Mouse (Mus musculus) splenic B cell, adult 2 months (primary cell): Measurements from ENCODE around the gene Tcp11.
A peak's percentile ranks its signal among the peaks of the same experiment; 100 is the strongest.

Source experiments
- DNase-seq: peaks from one replicate; pipeline ENCODE4 v3.0.0-alpha.2; 2011; ENCODE audit warnings: low read depth, low spot score
- H3K27me3 ChIP-seq: 2 replicates; pipeline ENCODE4 v1.6.1; 2012; ENCODE audit warnings: mild to moderate bottlenecking, low read length, moderate library complexity, mixed read lengths; ENCODE audit not compliant: control insufficient read depth, poor library complexity, insufficient read depth, severe bottlenecking
- H3K36me3 ChIP-seq: 2 replicates; pipeline ENCODE4 v1.6.1; 2012; ENCODE audit warnings: mild to moderate bottlenecking, low read length, moderate library complexity, mixed read lengths; ENCODE audit not compliant: control insufficient read depth, poor library complexity, insufficient read depth, severe bottlenecking

Gene Tcp11

DNA sequence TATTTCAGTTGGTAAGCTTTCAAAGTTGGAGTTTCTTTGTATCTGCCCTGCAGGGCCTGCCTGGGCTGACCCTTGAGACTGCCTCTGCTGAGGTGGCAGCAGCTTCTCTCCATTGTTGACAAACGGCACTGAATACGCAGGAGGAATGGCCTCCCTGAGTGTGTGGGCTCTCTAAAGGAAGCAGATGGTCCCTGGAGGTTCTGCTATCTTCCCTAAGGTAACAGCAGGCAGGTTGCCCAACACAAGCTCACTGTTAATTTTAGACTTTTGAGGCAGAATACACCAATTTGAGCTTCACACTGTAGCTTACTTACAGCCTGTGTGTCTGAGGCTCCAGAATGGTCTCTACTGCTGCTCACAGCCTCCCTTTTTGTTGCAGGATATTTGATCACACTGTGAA, 7.7 kb downstream of the Tcp11 start:
- Histone ChIP-seq H3K36me3 (no peaks in the 10 kb centered on the region), H3K27me3 (no peaks in the 10 kb centered on the region)
- no peak for DNase-seq

- no peaks in the 10 kb centered on the region for H3K36me3 ChIP-seq
- DNase-seq = no peak
These were observed 10.2 kb downstream of the Tcp11 start for GRCm38 (mm10) chr17:28070256-28070655.

GRCm38 (mm10) chr17:28069446-28069845, 11.0 kb downstream of the Tcp11 start:
- Histone ChIP-seq H3K36me3 (no peaks in the 10 kb centered on the region), H3K27me3 (no peaks in the 10 kb centered on the region)
- DNase-seq = no peak

More at GRCm38 (mm10) chr17:28070256-28070655, 10.2 kb downstream of the Tcp11 start:
- no peaks in the 10 kb centered on the region for H3K27me3 ChIP-seq

GRCm38 (mm10) chr17:28067303-28067702, 13.1 kb downstream of the Tcp11 start:
- no peaks in the 10 kb centered on the region for H3K27me3 ChIP-seq
- DNase-seq = no peak
- H3K36me3 ChIP-seq = no peaks in the 10 kb centered on the region

- no peaks in the 10 kb centered on the region for H3K27me3 ChIP-seq
- no peak for DNase-seq
- H3K36me3 ChIP-seq = no peaks in the 10 kb centered on the region
These were observed 17.3 kb downstream of the Tcp11 start for GRCm38 (mm10) chr17:28063163-28063562.

GRCm38 (mm10) chr17:28062710-28063109, 17.7 kb downstream of the Tcp11 start:
- H3K36me3 ChIP-seq = no peaks in the 10 kb centered on the region
- DNase-seq = no peak
- H3K27me3 ChIP-seq = no peaks in the 10 kb centered on the region

DNA sequence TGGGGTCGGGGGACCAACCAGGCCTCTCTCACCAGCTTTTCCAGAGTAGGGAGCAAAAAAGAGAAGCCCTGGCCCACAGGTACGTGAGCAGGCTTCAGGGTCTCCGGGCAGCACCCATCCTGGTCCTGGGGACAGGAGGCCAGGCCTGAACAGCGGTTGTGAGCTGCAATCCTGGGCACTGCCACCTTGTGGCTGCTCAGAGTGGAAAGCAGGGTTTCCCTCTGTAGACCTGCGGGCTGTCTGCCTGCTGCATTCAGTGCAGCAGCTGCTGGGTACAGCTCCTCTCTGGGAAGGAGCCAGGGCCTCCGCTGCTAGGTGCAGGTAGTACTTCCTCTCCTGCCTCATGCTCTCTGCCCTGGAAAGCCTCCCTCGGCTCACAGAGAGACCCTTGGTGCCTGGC, 19.0 kb downstream of the Tcp11 start:
- Histone ChIP-seq H3K27me3 (no peaks in the 10 kb centered on the region), H3K36me3 (no peaks in the 10 kb centered on the region)
- DNase-seq = peak; percentile 25

DNA sequence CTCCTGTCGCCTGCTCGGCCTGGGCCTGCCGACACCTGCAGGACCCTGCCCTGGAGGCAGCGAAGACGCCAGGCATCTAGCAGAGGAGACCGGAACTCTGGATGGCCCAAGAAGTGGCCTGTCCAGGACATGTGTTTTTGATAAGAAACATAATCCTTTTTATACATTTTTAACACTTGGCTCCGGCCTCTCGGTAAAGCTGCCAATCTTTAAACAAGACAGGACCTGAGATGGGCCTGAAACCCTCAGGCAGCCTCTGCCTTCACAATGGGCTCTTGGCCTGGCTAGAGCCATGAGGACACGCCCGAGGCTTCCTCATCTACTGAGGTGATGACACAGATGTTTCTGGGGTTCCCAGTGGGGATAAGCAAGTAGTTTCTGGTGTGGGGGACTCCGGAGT, 19.8 kb downstream of the Tcp11 start:
- no peaks in the 10 kb centered on the region for H3K36me3 ChIP-seq
- no peaks in the 10 kb centered on the region for H3K27me3 ChIP-seq
- no peak for DNase-seq

DNA sequence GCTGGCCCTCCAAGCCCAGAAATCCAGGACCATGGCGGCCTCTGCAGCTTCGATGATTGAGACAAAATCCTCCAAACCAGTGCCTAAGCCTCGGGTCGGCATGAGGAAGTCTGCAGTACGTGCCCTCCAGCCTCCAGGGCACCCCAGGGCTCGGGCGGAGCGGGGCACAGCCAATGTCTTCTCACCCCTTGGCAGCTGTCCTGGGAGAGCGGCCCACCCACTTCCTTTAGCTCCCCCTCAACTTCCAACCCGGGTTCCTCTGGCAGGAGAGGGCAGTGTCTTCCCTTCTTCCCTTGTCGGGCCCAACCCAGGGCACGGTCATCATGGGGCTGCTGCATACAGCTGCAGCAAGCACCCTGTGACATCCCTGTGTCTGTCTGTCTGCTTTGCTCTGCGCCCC, 22.1 kb downstream of the Tcp11 start:
- peaks cover 3% of the 10 kb centered on the region for H3K36me3 ChIP-seq
- no peak for DNase-seq

DNA sequence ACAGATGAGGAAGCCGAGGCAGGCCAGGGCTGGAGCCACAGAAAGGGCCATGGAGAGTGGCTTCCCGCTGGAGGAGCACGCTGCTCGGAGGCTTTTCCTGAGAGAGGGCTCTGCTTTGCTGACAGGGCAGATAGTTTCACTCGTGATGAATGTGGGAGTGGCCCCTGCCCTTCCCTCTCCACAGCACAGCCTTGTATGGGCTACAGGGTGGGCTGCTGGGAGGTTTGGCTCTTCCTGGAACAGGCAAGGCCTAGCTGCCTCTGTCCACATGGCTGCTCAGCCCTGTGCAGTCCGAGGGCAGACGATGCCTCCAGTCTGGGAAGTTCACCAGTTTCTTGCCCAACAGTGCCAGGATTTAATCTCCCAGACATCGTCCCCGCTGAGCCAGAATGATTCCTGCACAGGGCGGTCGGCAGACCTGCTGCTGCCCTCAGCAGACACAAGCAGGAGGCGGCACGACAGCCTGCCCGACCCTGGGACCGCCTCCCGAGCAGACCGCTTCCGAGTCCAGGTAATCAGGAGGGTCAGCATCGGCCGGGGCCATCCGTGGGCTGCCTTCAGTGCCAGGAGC, 28.1 kb downstream of the Tcp11 start:
- no peaks in the 10 kb centered on the region for H3K27me3 ChIP-seq
- no peak for DNase-seq
- H3K36me3 ChIP-seq = peaks cover 3% of the 10 kb centered on the region

More for the DNA sequence above, 22.1 kb downstream of the Tcp11 start:
- no peaks in the 10 kb centered on the region for H3K27me3 ChIP-seq

DNA sequence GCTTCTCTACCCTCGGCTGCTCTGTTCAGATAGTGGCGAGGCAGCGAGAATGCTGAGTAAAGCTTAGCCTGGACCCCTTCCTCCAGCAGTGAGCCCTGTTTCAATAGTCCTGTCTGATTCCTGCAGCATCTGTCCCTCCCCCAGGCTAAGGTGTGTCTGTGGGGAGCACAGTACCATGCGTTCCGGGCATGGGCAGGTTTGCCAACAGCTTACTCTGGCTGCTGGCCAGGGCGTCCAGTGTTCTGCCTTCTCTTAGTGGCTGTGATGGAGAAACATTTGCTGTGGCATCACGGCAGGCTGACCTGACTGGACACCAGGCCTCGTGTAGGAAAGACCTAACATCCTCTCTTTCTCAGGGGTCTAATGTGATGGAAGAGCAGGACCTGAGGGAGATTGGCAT, 30.2 kb downstream of the Tcp11 start:
- DNase-seq = no peak
- Histone ChIP-seq H3K36me3 (peaks cover 3% of the 10 kb centered on the region), H3K27me3 (no peaks in the 10 kb centered on the region)

DNA sequence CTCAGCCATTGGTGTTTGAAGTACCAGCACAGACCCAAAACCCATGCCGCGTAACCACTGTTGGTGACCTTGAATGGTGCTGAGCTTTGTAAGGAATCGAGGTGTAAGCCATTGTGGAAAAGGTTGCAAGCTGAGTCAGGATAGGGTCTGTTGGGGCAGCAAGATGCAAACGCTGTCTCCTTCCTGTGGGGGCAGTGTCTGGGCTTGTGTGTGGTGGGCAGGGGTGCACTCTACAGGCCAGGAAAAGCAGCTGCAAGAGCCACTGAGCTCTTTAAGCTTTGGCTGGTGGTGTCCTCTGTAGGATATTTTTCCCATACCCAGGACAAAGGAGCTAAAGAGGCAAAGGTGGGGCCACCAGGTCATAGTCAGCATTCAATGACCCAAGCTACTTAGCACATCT, 32.0 kb downstream of the Tcp11 start:
- no peaks in the 10 kb centered on the region for H3K27me3 ChIP-seq
- DNase-seq = peak; percentile 62
- H3K36me3 ChIP-seq = no peaks in the 10 kb centered on the region; the same call in 1 of the 2 replicates

- no peaks in the 10 kb centered on the region; the same call in none of the 2 replicates for H3K36me3 ChIP-seq
- H3K27me3 ChIP-seq = no peaks in the 10 kb centered on the region
- DNase-seq = no peak
These were observed 32.9 kb downstream of the Tcp11 start for GRCm38 (mm10) chr17:28047520-28047919.

GRCm38 (mm10) chr17:28047017-28047416, 33.4 kb downstream of the Tcp11 start:
- no peaks in the 10 kb centered on the region for H3K27me3 ChIP-seq
- no peaks in the 10 kb centered on the region; the same call in none of the 2 replicates for H3K36me3 ChIP-seq
- no peak for DNase-seq

DNA sequence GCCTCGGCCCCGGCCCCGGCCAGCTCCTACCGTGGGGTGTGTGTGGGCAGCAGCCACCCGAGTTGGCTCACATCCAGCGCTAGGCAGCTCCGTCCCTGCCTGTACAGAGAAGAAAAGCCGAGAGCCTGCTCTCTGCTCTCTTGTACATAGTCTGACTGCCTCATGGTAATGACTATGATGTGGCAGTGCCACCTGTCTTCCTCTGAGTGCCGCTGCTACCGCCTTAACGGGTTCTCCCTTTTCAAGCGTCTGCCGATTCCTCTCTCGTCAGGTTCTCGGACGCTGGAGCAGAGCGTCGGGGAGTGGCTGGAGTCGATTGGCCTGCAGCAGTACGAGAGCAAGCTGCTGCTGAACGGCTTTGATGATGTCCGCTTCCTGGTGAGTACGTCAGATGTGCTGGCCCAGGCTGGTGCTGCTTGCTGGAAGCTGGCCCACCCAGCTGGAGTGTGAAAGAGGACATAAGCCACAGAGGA, 38.1 kb downstream of the Tcp11 start:
- Histone ChIP-seq H3K27me3 (no peaks in the 10 kb centered on the region), H3K36me3 (no peaks in the 10 kb centered on the region; the same call in none of the 2 replicates)
- DNase-seq = no peak

DNA sequence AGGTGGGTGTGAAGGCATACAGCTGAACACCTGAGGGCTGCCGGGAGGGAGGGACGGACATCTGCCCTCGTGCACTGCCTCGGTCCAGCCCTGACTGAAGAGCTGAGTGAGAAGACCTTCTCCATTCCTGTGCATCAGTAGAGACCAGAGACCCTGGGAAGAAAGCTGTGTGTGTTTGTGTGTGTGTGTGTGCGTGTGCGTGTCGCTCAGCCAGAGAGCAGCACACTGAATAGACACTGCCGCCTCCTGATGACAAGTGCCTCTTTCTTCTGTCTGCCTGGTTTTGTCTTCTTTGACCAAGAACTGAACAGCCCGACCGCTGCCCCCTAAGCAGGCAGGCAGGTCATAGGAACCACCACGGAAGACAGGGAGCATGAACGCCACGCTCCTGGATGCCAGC, 39.1 kb downstream of the Tcp11 start:
- no peak for DNase-seq
- H3K36me3 ChIP-seq = no peaks in the 10 kb centered on the region; the same call in none of the 2 replicates

More for the DNA sequence above, 39.1 kb downstream of the Tcp11 start:
- H3K27me3 ChIP-seq = no peaks in the 10 kb centered on the region
